Mouse (Mus musculus): Measurements from ENCODE around the gene Atxn2.

DNA sequence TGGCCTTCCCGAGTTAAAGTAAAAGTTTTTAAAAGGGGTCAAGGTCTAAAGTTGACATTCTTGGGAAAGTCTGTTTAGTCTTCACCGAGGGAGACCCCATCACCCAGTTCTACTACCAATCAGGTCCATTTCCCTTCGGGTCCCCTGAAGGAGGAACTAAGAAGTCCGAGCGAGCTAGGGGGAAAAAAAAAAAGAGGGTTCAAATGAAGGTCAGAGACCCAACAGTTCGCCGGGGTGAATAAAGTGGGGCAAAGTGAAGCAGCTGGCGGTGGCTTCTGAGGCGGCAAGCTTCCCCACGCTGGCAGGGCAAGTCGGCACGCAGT lies 325 bp upstream of the Atxn2 start:
- TF ChIP-seq CTCF (IDR thresholded peaks at IDR 0.05; ENCODE audit: low read depth, low read length) (no peak), POLR2A (IDR thresholded peaks at IDR 0.05; ENCODE audit: borderline replicate concordance, low read depth, low read length) (no peak)
